Mouse (Mus musculus) bone marrow macrophage, adult 2 months (primary cell): ENCODE results near the gene Gtpbp8. TPM values are rescaled to one million over a fixed set of nuclear protein-coding genes. Genes with fewer than 3 reads are reported as not detected.

Experiments used
- H3K27ac ChIP-seq: 2 replicates; pipeline ENCODE4 v1.5.1; 2012; ENCODE audit warnings: low read depth, low read length; ENCODE audit not compliant: insufficient read depth
- H3K4me1 ChIP-seq: 2 replicates; pipeline ENCODE4 v1.6.1; 2012; ENCODE audit warnings: low read length; ENCODE audit not compliant: control insufficient read depth, insufficient read depth
- H3K4me3 ChIP-seq: 2 replicates; pipeline ENCODE4 v1.5.1; 2012; ENCODE audit warnings: mild to moderate bottlenecking, low read length, moderate library complexity; ENCODE audit not compliant: insufficient read depth
- CTCF ChIP-seq: IDR thresholded peaks from 2 replicates; pipeline ENCODE4 v1.5.1; 2012; ENCODE audit warnings: low read depth, mild to moderate bottlenecking, low read length, moderate library complexity
- POLR2A ChIP-seq: IDR thresholded peaks from 2 replicates; pipeline ENCODE4 v1.6.1; 2012; ENCODE audit warnings: mild to moderate bottlenecking, low read depth, low read length, borderline replicate concordance
- polyA plus RNA-seq: library from polyadenylated mRNA; stranded (reverse); fragments of >200 nt; gene quantifications from 2 replicates; pipeline ENCODE4 v1.2.4, GENCODE M21; 2012; ENCODE audit not compliant: missing spikeins, insufficient read depth, insufficient read length

Gtpbp8 gene
- polyA plus RNA-seq, 1 experiment, result 29.4 TPM

DNA sequence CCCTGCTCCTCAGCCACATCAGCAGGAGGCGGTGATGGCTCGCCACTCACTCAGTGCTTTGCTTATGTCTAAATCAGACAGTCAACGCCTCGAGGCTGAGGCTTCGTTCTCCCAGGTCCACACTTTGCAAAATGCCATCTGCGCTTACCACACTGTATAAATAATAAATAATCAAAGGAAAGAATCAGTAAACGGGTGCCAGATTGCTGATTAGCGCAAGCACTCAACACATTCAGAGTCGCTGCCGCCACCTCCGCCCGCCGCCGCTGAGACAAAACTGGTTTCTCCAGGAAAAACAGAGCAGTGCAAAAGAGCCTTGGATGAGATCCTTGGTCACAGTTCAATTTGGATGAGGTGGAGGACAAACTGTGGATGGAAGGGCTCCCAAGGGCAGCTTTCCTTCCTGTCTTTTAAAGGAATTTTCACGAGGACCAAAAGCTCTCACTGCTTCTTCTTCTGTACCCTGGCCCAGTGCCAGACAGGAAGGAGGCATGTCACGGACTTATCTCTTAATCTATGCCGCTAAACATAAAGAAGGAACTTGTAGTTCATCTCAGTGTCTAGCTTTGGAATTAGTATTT, 54.5 kb downstream of the Gtpbp8 start:
- peaks cover 7% of the 10 kb centered on the region for H3K4me1 ChIP-seq
- H3K27ac ChIP-seq, result no peak overlapping the region
- H3K4me3 ChIP-seq, result no peak overlapping the region
- TF ChIP-seq POLR2A, result no peak
- no peak for TF ChIP-seq CTCF

DNA sequence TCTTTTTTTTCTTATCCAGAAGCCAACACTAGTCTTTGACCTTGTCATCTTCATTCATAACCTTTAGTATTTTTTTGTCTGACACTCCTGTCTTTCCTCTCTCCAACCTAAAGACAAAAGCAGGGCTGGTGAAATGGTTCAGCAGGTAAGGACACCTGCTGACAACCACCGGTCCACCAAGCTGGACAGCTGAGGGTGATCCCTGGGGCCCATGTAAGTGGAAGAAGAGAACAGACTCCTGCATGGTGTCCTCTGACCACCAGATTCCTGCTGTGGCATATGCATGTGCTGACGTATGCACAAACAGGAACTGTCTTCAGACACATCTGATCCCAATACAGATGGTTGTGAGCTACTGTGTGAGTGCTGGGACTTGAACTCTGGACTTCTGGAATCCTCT, 55.1 kb downstream of the Gtpbp8 start:
- Histone ChIP-seq H3K27ac (no peak overlapping the region), H3K4me3 (no peak overlapping the region), H3K4me1 (peaks cover 7% of the 10 kb centered on the region)
- TF ChIP-seq POLR2A, result no peak
- TF ChIP-seq CTCF, result no peak

DNA sequence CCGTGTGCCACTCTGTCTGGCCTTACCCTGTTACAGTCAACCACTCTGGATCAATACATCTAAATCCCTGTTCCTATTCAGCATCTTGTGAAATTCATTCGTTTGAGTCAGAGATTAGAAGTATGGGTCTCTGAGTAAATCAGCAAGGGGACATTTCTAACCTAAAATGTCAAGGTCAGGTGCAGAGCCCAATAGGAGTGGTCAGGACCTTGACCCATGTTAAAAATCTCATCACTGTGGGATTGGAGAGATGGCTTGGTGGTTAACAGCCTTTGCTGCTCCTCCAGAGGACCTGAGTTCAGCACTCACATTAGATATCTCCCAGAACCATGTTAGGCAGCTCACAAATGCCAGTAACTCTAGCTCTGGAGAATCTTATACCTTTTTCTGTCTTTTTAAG, 55.7 kb downstream of the Gtpbp8 start:
- H3K27ac ChIP-seq, result no peak overlapping the region
- TF ChIP-seq POLR2A (no peak), CTCF (no peak)
- peaks cover 7% of the 10 kb centered on the region for H3K4me1 ChIP-seq
- no peak overlapping the region for H3K4me3 ChIP-seq

DNA sequence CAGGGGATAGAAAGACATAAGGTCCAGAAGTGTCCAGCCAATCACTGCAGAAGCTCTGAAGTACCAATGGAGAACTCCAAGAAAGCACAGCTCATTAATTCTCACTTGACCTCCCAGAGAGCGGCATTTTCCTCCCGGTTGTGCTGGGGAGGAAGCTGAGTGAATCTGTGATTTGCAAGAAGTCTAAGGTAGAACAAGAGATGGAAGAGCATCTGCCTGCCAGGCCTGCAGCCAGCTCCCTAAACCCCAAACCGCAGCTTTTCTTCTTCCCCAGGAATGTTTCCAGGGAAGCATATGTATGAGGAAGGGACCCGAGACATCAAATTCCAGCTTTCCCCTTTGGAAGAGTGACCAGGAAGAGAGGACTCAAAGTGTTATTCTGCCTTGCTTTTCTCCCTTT, 57.7 kb downstream of the Gtpbp8 start:
- no peak for TF ChIP-seq POLR2A
- TF ChIP-seq CTCF, result no peak
- H3K27ac ChIP-seq, result no peak overlapping the region
- no peak overlapping the region for H3K4me3 ChIP-seq
- peaks cover 7% of the 10 kb centered on the region for H3K4me1 ChIP-seq

DNA sequence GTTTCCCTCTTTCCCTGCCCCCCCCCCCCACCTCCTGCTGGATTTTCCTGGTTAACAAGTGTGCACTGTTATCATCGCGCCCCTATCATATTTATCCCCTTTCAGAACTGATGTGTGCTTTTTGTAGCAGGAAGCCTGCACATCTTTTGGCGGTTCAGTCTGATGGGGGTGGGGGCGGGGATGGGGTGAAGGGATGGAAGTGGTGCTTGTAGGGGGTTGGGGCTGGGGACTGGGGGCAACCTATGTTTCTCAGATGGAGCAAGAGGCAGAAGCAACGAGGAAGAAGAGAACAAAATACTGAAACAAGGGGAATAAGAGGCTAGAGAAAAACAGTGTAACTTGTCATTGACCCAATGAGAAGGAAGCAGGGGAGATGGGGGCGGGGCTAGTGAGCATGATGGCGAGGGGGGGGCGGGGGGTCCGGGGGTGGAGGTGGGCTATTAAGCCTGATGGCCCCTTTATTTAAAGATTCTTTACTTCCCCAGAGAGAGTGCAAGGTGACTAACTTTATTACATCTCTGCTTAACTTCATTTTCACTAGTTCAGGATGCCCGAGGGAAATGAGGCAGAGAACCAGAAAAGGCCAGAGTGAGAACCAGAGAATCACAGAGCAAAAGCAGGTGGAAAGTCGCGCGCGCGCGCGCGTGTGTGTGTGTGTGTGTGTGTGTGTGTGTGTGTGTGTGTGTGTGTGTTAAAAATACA, 58.3 kb downstream of the Gtpbp8 start:
- H3K4me1 ChIP-seq, result peaks cover 7% of the 10 kb centered on the region
- TF ChIP-seq CTCF (no peak), POLR2A (no peak)
- H3K4me3 ChIP-seq, result no peak overlapping the region
- H3K27ac ChIP-seq, result no peak overlapping the region

DNA sequence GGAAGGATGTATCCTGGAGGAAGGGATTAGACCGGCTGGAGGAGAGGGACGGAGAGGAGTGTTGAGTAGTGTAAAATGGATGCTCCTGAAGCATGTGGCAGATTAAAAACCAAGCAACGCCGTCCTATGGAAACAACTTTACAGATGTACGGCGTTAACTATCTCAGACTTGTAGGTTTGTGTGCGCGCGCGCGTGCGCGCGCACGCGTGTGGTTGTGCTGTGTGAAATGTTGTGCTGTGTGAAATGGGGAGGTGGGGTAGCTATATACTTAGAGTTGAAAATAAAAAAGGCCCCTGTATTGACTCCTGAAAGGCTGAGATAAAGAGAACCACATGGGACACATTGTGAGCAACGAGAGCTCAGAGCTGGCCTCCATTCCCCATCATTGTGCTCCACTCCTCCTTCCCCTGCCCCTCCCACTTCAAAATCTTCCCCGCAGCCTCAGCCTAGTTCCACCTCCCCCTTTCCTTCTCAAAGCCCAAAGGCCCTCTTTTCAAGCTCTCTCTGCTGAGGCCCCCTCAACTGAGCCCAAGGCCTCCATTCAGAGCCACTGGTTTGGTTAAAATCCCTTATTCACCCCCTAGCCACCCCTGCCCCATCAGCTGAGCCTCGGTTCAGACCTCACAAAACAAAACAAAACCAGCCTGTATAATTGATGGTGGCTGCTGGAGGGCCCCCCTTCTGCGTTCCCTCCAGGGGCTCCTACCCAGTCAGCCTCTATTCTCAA, 59.0 kb downstream of the Gtpbp8 start:
- Histone ChIP-seq H3K4me3 (no peak overlapping the region), H3K4me1 (peaks cover 6% of the 10 kb centered on the region), H3K27ac (no peak overlapping the region)
- no peak for TF ChIP-seq CTCF
- TF ChIP-seq POLR2A, result no peak

Other genes with a start within 250 kb of the Gtpbp8 start
- not detected in 2 replicates for gene Boc, start 187.5 kb downstream of the Gtpbp8 start, polyA plus RNA-seq
- 5.4 and 5.8 TPM in 2 replicates for gene Nepro, start 22.1 kb downstream of the Gtpbp8 start, polyA plus RNA-seq
- 97.6 and 98.0 TPM in 2 replicates for gene Cd200r1, start 19.4 kb upstream of the Gtpbp8 start, polyA plus RNA-seq
- gene Cd200r4, start 65.4 kb upstream of the Gtpbp8 start, polyA plus RNA-seq, result 33.5 and 34.4 TPM in 2 replicates
- not detected in 2 replicates for gene Cd200r2, start 120.7 kb upstream of the Gtpbp8 start, polyA plus RNA-seq
- gene Cd200r3, start 197.3 kb upstream of the Gtpbp8 start, polyA plus RNA-seq, result 0.63 TPM in 1 of 2 replicates, not detected in the other